In the genomic region with DNA sequence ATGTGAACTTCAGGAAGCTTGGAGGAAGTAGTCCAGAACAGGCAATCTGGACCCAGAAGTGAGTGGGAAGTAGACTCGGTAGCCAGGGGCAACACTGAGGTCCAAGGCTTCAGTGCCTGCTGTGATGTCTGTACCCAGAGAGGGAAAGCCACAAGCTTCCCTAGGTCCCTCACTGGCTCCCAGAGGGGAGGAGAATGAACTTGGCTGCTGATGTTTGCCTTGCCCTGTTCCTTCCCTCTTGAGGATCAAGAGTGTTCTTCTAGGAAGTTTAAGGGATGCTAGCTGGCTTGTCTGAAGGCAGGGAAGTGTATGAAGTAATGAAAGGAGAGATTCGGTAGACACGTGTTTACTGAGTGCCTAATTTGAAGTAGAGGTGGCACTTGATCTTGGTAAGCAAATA, we compare ENCODE assay signal across 25 mouse cellular contexts. TPM values are rescaled to one million over a fixed set of nuclear protein-coding genes. Genes with fewer than 3 reads are reported as not detected.
"Had no signal": no experiment of that assay in that cellular context is flagged by ENCODE, and none has a peak within 500 bp of the region (broad histone marks: within the 10 kb centered on the region; RNA-seq: fewer than 3 reads in every experiment).

No protein-coding gene starts in this region.

- H3K36me3 ChIP-seq: kidney, embryonic 15.5 days; limb, embryonic 12.5 days; limb, embryonic 15.5 days; lung, embryonic 15.5 days; midbrain, embryonic 12.5 days; midbrain, embryonic 15.5 days; neural tube, embryonic 12.5 days; neural tube, embryonic 15.5 days; stomach, embryonic 15.5 days had no signal

- ATAC-seq: liver, postnatal 0 days; midbrain, embryonic 15.5 days had no signal

- H3K27me3 ChIP-seq: limb, embryonic 15.5 days; midbrain, embryonic 12.5 days; midbrain, embryonic 15.5 days; neural tube, embryonic 12.5 days; neural tube, embryonic 15.5 days had no signal

- H3K9me3 ChIP-seq: kidney, embryonic 15.5 days; limb, embryonic 12.5 days; limb, embryonic 15.5 days; lung, embryonic 15.5 days; midbrain, embryonic 12.5 days; midbrain, embryonic 15.5 days; neural tube, embryonic 12.5 days; neural tube, embryonic 15.5 days; stomach, embryonic 15.5 days had no signal

- H3K4me1 ChIP-seq: limb, embryonic 15.5 days; midbrain, embryonic 15.5 days; neural tube, embryonic 12.5 days; neural tube, embryonic 15.5 days; stomach, embryonic 15.5 days had no signal

- H3K4me2 ChIP-seq: kidney, embryonic 15.5 days; limb, embryonic 12.5 days; limb, embryonic 15.5 days; liver, embryonic 11.5 days; lung, embryonic 15.5 days; midbrain, embryonic 12.5 days; midbrain, embryonic 15.5 days; neural tube, embryonic 12.5 days; neural tube, embryonic 15.5 days; stomach, embryonic 15.5 days had no signal

- DNase-seq: kidney, adult 8-10 months; kidney, postnatal 10 days; kidney, postnatal 36 days; left cerebral cortex, postnatal 4 days; liver, postnatal 0 days; retina, postnatal 1 day; right cerebral cortex, postnatal 25 days; spleen, adult 18-20 months; thymus, postnatal 25 days had no signal

- H3K27ac ChIP-seq: kidney, embryonic 15.5 days; limb, embryonic 12.5 days; limb, embryonic 15.5 days; liver, embryonic 14.5 days; lung, embryonic 15.5 days; macrophage; midbrain, embryonic 12.5 days; midbrain, embryonic 15.5 days; neural tube, embryonic 12.5 days; neural tube, embryonic 15.5 days; stomach, embryonic 15.5 days had no signal

- H3K9ac ChIP-seq: kidney, embryonic 15.5 days; limb, embryonic 12.5 days; limb, embryonic 15.5 days; liver, embryonic 14.5 days; liver, postnatal 0 days; lung, embryonic 15.5 days; midbrain, embryonic 12.5 days; midbrain, embryonic 15.5 days; neural tube, embryonic 12.5 days; neural tube, embryonic 15.5 days; stomach, embryonic 15.5 days had no signal

- H3K4me3 ChIP-seq: kidney, embryonic 15.5 days; limb, embryonic 12.5 days; limb, embryonic 15.5 days; lung, embryonic 15.5 days; midbrain, embryonic 12.5 days; midbrain, embryonic 15.5 days; neural tube, embryonic 12.5 days; neural tube, embryonic 15.5 days; stomach, embryonic 15.5 days had no signal

RNA-seq across cellular contexts. Expression of a gene that starts 54.0 kb away (rescaled TPM):
- total RNA-seq: left cerebral cortex, adult 8-10 months; left cerebral cortex, postnatal 14 days; left cerebral cortex, postnatal 4 days; megakaryocyte, adult 5-6 weeks had no signal
- polyA plus RNA-seq: kidney, embryonic 15.5 days; limb, embryonic 12.5 days; lung, embryonic 15.5 days; midbrain, embryonic 12.5 days; midbrain, embryonic 15.5 days; thymus, postnatal 0 days had no signal
